Mouse (Mus musculus) brain, adult 2 months (tissue): ENCODE results near the gene Csf3.
A peak's percentile ranks its signal among the peaks of the same experiment; 100 is the strongest.
"Not testable (repeated sequence)": the region's sequence is repeated elsewhere in the genome, so short reads cannot be mapped to it uniquely, and the experiment has no call there.

Experiments used
- DNase-seq: peaks from one replicate; pipeline ENCODE4 v3.0.0; 2011; ENCODE audit warnings: low read depth, low spot score

The Csf3 gene

DNA sequence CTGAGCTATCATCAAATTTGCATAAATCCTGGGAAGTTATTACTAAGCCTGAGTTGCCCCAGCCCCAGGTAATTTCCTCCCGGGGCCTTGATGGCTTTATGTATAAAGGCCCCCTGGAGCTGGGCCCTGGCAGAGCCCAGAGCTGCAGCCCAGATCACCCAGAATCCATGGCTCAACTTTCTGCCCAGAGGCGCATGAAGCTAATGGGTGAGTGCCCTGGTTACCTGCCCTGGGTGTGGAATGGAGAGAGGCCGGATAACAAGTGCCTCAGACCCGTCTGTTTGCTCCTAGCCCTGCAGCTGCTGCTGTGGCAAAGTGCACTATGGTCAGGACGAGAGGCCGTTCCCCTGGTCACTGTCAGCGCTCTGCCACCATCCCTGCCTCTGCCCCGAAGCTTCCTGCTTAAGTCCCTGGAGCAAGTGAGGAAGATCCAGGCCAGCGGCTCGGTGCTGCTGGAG lies at the start of gene Csf3:
Gene Csf3 (plus strand): TSS at position 51 of the 458 bp plus-strand sequence.
- DNase-seq: no peak

DNA sequence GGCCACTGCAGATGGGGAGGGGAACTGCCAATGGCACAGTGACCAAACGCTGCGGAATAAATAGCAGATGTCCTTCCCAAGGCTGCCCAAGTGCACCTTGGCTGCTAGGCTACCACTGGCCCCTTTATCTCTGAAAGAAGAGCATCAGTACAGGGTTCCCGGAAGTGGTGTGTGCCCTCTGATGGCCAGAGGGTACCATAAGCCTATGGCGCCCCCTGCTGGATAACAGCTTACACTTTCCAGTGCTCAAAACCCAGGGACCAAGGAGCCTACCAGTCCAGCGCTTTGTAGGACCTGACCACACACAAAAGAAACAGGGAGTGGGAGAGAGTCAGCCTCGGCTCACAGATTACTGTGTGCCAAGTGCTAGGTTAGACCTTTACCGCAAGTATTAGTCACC lies 46.0 kb upstream of the Csf3 start:
- peak; percentile 48 for DNase-seq

DNA sequence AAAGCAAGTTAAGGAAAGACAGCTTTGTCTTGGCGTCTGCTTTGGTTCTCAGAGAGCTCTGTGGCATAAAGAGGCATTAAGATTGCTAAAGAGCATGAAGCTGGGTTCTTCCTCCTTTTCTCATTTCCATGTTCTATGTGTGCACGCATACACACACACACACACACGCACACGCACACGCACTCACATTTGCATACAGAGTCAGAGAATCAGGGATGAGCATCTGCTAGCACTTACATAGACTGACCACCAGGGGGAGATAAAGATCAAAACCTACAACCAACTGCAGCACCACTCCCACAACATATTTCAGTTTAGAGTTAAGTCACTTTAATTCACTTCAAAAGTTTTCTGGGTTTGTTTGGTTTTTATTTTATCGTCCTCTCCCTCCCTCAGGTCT lies 40.5 kb upstream of the Csf3 start:
- peak; percentile 85 for DNase-seq

DNA sequence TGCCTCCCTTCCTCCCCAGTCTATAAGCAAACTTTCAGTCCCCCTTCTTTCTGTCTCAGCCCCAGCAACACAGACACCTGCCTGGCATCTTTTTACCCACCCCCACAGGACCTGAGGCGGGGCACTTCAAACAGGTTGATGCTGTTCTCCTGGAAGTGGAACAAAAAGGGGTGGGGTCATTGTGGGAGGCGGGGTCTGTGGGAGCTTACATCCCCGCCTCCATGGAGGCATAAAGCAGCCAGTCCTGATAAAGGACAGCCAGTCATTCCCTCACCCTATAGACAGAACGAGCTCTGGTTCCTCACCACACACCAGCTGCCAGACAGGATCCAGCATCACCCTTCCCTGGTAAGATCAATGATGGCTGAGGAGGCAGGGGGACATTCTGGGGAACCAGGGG lies 37.0 kb upstream of the Csf3 start, which contains the start of gene Gsdma:
Gene Gsdma (plus strand): TSS at position 261 of the 400 bp plus-strand sequence.
- DNase-seq: no peak

DNA sequence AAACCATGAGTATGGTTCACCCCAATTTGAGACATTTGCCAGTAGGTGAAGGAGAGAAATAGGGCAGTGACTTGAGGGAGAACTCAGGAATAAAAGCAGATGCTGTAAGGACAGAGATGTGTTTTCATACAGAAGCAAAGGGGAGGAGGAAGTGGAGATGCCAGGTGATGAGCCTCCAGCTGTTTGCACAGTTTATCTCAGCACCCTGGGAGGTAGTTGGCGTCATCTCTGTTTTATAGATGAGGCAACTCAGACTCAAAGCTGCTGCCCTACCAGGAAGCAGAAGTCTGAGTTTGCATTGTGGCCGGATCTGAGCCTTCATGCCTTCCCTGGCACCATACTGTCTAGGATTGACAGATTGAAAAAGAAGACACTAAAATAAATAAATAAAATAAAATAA lies 32.1 kb upstream of the Csf3 start:
- no peak for DNase-seq

DNA sequence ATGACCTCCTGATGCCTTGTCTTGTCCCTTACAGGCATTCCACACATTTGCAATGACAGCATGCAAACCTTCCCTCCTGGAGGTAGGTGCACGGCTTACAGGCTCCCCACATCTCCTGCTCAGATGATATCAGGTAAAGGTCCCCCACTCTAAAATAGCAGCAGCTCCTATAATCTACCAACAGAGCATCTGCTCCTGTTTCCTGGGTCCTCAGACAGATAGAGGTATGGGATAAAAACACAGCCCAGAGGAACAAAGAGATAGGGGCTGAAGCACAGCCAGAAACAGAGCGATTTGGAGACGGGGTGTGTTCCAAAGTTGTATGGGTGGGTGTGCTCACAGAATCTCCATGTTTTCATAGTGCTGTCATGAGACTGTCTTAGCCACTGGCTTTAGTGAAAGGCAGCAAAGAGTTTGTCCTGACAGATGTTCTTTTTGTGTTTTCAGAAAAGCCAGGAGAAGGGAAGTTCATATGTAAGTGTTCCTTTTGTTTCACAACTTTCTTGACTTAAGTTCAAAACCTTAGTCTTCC lies 29.7 kb upstream of the Csf3 start:
- DNase-seq: no peak

DNA sequence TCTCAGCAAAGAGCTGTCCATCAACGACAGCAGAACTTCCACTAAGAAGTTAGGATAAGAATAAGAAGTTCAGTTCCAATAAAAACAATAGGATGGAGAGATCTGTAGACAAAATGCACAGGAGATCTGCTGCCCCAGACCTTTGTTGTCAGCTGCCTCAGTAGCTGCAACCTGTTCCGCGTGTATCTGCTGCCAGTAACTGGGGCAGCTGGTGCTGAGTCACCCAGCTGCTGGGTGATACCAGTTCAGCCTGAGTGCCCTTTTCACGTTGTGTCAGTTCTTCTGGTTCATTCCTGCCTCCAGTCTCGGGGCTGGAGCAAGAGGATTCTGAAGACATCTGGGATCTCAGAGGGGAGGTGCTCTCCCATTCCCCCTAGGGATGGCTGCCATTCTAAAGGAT lies 29.2 kb upstream of the Csf3 start:
- DNase-seq: peak; percentile 61

DNA sequence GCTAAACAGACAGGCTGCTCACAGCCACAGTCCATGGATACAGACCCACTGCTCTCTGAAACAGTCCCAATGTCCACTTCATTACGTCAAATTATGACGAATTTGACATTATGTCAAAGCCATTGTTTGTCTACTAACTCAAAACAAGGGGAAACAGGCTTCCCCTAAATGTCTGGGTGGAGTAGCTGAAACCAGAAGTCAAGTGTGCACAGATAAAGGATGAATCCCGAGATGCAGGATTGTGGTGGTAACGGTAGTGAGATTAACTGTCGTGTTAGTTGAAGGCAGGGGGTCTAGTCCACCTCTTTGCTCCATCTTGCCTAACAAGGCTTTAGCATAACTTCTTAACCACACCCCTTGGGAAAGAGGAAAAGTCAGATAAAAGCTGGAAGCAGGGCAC lies 28.6 kb upstream of the Csf3 start:
- DNase-seq: no peak

DNA sequence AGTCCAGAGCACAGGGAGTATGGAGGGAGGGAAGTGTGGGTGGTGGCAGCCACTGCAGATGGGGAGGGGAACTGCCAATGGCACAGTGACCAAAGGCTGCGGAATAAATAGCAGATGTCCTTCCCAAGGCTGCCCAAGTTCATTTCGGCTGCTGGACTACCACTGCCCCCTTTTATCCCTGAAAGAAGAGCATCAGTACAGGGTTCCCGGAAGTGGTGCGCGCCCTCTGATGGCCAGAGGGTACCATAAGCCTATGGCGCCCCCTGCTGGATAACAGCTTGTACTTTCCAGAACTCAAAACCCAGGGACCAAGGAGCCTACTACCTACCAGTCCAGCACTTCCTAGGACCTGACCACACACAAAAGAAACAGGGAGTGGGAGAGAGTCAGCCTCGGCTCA lies 27.9 kb upstream of the Csf3 start:
- peak; percentile 71 for DNase-seq

DNA sequence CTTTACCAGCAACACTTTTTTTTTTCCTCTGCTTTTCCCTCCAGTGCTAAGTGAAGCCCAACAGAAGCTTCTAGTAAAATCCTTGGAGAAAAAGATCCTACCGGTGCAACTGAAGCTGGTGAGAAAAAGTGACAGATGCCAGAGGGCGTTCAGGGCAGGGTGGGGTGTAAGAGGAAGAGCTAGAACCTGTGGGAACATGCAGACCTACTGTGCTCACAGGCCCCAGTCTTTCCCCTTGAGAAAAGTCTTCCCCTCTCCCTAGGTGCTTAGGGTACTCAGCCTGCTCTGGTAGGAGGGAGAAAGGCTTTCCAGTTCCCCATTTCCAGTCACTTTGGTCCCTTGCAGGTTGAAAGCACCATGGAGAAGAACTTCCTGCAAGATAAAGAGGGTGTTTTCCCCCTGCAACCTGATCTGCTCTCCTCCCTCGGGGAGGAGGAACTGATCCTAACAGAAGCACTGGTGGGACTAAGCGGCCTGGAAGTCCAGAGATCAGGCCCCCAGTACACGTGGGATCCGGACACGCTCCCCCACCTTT lies 25.2 kb upstream of the Csf3 start:
- DNase-seq: no peak

DNA sequence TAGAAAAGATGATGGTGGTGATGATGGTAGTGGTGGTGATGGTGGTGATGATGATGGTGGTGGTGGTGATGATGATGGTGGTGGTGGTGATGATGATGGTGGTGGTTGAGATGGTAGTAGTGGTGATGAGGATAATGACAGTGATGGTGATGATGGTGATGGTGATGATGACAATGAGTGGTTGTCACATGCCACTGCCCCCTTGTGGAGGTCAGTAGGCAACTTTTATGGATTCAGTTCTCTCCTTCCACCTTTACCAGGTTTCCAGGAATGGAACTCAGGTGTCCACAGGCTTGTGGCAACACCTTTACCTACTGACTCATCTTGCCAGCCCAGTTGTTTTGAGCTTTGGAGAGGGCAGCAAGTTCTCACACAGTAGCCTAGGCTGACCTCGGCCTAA lies 21.0 kb upstream of the Csf3 start:
- no peak for DNase-seq

DNA sequence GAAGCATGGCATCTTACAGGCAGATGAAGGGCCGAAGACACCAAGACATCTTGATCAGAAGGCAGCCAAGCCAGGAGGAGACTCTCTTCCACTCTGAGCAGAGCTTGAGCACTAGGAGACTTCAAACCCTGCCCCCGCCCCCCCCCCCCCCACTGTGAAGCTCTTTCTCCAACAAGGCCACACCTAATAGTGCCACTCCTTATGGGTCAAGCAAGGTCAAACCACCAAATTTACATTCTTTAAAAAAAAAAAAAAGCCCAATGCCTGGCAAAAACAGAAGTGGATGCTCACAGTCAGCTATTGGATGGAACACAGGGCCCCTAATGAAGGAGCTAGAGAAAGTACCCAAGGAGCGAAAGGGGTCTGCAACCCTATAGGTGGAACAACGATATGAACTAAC lies 20.5 kb upstream of the Csf3 start:
- not testable (repeated sequence) for DNase-seq

DNA sequence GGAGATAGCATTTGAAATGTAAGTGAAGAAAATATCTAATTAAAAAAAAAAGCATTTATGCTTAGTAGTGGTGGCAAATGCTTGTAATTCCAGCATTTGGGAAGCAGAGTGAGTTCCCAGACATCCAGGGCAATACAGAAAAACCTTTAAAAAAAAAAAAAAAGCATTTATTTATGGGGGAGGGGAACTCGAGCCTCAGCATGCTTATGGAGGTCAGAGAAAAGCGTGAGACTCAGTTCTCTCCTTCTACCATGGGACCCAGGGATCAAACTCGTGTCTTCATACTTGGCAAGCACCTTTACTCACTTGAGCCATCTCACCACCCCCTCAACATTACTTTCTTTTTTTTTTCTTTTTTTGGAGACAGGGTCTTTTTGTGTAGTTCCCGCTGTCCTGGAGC lies 19.9 kb upstream of the Csf3 start:
- no peak for DNase-seq

DNA sequence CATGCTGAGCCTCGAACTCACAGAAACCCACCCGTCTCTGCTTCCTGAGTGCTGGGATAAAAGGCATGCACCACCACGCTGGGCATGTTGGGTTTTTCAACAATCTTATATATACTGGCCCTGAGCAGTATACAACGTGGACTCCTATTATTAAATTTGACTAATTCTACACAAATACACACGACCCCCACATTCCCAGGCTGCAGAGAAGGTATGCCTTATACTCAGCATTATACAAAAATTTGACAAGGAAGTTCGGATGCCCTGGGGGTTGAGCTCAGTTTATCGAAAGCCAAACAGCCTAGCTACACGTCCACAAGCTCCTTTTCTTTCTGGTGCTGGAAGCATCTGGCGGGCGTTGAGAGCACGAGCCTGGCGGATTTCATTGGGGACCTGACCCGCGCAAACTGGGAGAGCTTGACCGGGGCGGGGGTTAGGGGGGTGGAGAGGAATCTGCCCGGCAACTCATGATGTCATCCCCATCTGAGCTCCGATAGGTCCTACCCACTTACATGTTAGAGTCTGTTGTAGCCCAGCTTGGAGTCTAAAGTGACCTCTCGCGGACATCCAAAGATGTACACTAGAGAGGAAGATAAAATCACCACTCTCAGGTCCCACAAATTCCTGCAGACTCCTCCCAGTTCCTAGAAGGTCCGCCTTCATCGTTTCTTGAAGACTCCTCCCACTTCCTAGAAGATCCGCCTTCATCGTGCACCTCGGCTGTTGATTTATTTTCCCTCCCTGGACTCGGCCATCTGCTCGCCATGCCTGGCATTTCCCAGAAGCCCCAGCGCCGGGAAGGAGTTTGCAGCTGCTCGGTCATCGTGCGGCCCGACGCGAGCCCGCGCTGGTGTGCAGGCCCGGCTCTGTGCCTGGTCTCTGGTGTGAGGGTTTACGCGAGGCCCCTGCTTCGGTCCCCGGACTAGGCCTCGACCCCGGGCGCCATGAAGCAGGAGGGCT lies 19.0 kb upstream of the Csf3 start, which contains the start of gene Psmd3:
Gene Psmd3 (plus strand): TSS at position 769 of the 960 bp plus-strand sequence.
- peak; percentile 99 for DNase-seq

DNA sequence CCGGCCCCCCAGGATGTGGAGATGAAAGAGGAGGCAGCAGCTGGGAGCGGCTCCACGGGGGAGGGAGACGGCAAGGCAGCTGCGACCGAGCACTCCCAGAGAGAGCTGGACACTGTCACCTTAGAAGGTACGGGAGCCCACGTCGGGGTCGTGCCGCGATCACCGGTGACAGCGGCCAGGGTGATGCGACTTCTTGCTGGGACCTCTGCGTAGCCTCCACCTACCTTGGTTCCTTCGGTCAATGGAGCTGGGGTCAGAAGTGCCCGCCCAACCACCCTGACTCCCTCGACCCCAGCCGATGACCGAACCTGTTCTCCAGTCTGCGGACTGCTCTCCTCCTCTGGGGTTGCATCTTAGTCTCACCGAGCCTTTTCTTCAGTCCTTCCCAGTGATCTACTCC lies 18.3 kb upstream of the Csf3 start:
- DNase-seq: no peak

DNA sequence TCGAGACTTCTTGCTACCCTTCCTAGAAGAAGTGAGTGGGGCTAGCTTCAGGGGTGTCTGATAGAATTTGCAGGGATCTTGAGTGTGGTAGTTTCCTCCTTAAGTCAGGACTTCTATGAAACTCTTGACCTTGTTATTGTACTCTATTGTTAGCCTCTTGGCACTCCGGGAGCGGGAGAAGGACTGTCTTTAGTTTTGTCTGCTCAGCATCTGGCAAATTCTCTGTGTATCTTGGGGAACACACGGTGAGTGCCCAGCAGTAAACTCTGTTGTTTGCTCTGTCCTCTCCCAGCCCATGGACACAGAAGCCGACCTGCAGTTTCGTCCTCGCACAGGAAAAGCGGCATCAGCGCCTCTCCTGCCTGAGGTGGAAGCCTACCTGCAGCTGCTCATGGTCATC lies 15.4 kb upstream of the Csf3 start:
- no peak for DNase-seq

DNA sequence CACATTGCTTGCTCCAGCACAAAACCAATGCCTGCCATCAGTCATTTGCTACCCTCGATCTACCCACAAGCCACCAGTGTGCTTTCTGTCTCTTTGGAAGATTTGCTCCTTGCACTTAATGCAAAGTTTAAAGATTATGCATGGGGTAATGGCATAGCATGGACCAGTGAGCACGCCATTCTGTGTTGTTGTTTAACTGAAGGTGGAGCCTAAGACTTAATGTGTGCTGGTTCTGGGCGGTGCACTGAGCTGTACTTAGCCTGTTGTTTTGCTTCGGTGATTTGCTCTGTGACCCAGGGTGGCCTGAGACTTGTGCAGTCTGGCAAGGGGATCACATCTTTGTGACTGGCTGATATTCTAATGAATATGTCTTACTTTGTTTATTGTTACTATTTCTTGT lies 14.1 kb upstream of the Csf3 start:
- DNase-seq: no peak

DNA sequence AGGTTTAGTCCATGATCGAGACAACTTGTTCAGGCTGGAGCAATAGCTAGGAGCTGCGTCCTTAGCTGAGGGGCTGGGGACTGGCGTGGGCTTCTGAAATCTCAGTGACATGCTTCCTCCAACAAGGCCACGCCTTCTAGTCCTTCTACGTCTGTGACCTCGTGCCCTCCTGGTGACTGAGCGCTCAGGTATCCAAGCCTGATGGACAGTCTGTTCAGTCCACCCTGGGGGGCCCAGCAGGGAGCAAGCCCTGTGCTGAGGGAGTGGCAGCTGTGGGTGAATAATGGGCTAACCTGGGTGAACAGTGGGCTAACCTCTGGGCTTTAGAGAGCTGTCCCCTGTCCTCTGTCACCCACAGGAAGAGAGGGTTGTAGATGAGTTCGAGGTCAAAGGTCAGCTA lies 13.1 kb upstream of the Csf3 start:
- DNase-seq: no peak

DNA sequence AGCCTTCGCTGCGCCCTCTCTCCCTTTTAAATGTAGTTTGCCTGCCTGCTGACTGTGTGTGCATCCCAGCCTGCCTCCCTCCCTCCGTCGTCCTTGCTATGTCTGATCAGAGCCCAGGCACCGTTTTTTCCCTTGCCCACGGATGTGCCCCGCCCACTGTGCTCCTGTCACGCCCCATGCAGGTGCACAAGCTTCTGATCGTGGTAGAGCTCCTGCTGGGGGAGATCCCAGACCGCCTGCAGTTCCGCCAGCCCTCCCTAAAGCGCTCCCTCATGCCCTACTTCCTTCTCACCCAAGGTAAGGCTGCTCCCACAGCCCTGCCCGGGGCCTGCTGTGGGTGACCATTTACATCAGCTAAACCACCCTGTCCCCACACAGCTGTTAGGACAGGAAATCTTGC lies 7.9 kb upstream of the Csf3 start:
- DNase-seq: peak; percentile 27

DNA sequence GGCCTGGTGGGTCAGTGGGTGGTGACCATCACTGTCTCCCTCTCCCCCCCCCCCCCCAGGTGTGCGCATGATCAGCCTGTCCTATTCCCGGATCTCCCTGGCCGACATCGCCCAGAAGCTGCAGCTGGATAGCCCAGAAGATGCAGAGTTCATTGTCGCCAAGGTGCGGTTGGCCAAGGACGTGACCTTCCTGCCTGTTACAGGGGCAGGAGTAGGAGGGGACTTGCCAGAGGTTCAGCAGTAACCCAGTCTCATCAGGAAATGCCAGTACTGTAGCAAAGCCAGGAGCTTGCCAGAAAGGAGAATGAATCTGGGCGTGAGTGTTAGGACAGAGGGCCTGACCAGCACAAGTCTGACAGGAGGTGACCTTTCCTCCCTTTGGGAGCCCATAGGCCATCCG lies 7.3 kb upstream of the Csf3 start:
- DNase-seq: no peak

DNA sequence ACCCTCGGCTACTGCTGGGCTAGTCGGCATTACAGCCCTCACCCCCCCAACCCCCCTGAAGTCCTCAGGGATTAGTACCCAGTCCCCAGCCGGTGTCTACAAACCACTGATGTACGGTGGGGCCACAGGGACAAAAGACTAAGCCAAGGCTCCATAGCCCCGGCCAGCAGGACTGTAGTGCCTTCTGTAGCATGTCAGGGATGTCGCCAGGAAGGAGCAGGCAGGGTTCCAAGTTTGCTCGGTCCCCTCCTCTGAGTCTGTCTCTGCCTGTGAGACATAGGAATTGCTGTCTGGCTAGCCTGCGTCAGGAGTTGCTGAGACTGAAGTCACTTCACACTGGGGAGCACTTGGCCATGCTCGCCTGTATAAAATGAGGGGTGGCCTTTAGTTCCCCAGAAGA lies 6.8 kb upstream of the Csf3 start:
- no peak for DNase-seq

DNA sequence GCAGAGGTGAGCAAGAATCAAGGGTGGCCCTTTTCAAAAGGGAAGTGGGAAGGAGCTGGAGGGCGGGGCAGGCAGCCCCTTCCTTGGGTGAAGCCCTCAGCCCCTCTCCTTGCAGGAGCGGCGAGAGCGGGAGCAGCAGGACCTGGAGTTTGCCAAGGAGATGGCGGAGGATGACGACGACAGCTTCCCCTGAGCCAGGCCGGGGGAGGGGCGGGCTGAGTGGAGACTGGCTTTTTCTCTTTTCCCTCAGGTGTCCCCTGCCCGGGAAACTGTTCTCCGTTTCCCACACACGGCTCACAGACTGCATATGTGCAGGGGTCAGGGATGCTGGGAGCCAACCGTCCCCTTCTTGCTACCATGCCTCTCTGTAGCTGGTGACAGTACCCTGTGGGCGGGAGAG lies 5.7 kb upstream of the Csf3 start:
- DNase-seq: no peak
